Mouse (Mus musculus) olfactory bulb, adult 2 months (tissue): ENCODE measurements around the gene Bglap2.

Experiments
- CTCF ChIP-seq: fragments of 200-500 bp; IDR thresholded peaks from 2 replicates; pipeline ENCODE4 v1.5.1; 2012; ENCODE audit warnings: low read depth, mild to moderate bottlenecking, low read length, moderate library complexity; ENCODE audit not compliant: insufficient read depth
- POLR2A ChIP-seq: fragments of 200-500 bp; IDR thresholded peaks from 2 replicates; pipeline ENCODE4 v1.6.1; 2012; ENCODE audit warnings: mild to moderate bottlenecking, low read depth, low read length, moderate library complexity; ENCODE audit not compliant: insufficient read depth

- TF ChIP-seq CTCF: no peak
- TF ChIP-seq POLR2A: no peak
These were observed 28.6 kb upstream of the Bglap2 start for GRCm38 (mm10) chr3:88407090-88407489.
